Mouse (Mus musculus): ENCODE data around the gene Sptbn1.

DNA sequence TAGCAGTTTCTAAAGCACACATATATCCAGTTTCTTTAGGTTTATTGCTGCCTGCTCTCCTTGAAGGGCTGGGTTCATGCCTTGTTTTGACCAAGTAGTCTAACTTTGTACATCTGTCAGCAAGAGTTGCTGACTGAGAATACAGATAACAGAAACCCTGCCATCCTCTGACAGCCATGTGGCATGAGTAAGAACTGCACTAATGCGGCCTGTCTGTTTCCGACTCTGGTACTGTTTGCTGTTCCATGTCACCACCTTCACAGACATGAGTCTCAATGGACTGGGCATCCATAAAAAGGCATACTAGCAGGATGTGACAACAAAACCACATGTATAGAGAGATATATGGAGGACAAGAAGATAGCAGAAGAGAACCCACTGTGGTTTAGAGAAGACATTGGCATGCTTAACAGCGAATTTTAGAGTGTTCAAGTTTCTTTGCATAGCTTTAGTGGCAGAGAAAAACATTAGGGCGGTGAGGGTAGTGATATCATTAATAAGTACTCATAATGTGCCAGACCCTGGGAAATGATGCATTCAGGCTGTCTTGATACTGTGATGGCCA, 18.4 kb downstream of the Sptbn1 start:
- no peak; the same call in 1 of the 2 replicates for TF ChIP-seq CTCF (IDR thresholded peaks at IDR 0.05)
- TF ChIP-seq EP300 (IDR thresholded peaks at IDR 0.05), result no peak
